In the genomic region with DNA sequence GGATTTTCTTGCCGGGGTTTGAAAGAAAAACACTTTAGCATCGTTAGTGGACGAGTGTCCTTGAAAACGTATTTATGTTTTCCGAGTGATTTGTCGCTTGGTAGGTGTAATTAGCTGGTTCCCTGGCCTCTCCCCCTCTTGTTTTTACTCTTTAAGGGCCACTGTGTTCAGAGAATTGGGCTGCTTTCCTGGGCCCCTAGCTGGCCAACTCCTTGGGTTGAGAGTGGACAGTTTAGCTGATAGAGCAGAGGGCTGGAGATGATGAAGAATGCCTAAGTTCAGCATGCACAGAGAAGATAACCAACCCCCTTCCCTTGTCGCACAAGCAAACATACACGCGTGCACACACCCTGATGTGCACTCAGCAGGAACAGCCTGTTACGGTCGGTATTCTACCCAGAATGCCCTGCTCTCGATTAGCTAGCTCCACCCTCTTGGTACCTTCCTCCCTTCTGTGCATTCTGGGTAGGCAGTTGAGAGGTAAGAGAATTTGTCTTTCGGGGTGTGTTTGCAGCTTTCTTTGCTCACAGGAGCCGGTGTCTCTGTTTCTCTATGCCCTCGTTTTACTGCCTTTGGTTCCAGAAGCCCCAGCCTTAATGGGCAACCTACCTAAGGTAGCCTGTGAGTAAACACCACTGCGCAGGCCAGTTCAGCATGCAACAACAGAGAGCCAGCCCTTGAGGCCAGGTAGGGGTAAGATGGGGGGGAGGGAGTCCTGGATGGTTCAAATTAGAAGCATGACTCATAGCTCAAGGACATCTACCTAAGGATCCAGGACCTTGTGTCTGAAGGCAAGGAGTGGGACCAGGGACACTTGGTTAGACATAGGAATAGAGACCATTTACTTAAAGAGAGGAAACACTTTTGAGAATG, we compare ENCODE assay signal across 8 mouse cellular contexts.
DNase-seq lines count a peak whose midpoint lies in the region; ATAC-seq lines count a peak whose summit lies in the region.
"Had no signal": no experiment of that assay in that cellular context is flagged by ENCODE, and none has a peak within 500 bp of the region (broad histone marks: within the 10 kb centered on the region; RNA-seq: fewer than 3 reads in every experiment).

No protein-coding gene starts in this region.

- no peak overlapping the region for H3K27ac ChIP-seq in neural tube, embryonic 12.5 days
- H3K27ac ChIP-seq in embryonic facial prominence, embryonic 14.5 days (replicated peaks; ENCODE audit: low read depth, low read length): peak overlapping the region; percentile 17; the same call in 1 of the 2 replicates
- H3K27ac ChIP-seq in limb, embryonic 10.5 days: peak overlapping the region; percentile 82
- H3K27ac ChIP-seq in stomach, embryonic 15.5 days: peak overlapping the region; percentile 31; the same call in 1 of the 2 replicates

- ATAC-seq in neural tube, embryonic 12.5 days (ENCODE audit: low FRiP score, low read depth): no peak
- no peak for ATAC-seq in embryonic facial prominence, embryonic 14.5 days (ENCODE audit: low read depth)
- peak; percentile 92 for ATAC-seq in stomach, embryonic 15.5 days (ENCODE audit: insufficient read depth, low FRiP score, low read depth)

- H3K36me3 ChIP-seq in neural tube, embryonic 12.5 days: no peaks in the 10 kb centered on the region
- H3K36me3 ChIP-seq in embryonic facial prominence, embryonic 14.5 days (ENCODE audit: control insufficient read depth, insufficient read depth, low read length): no peaks in the 10 kb centered on the region
- H3K36me3 ChIP-seq in limb, embryonic 10.5 days: no peaks in the 10 kb centered on the region
- H3K36me3 ChIP-seq in stomach, embryonic 15.5 days: no peaks in the 10 kb centered on the region

- no peak overlapping the region for H3K4me3 ChIP-seq in neural tube, embryonic 12.5 days
- H3K4me3 ChIP-seq in embryonic facial prominence, embryonic 14.5 days (ENCODE audit: low read depth, low read length): no peak overlapping the region
- peak overlapping the region; percentile 36 for H3K4me3 ChIP-seq in limb, embryonic 10.5 days
- H3K4me3 ChIP-seq in stomach, embryonic 15.5 days (replicated peaks): no peak overlapping the region

- no peaks in the 10 kb centered on the region for H3K9me3 ChIP-seq in neural tube, embryonic 12.5 days
- H3K9me3 ChIP-seq in embryonic facial prominence, embryonic 14.5 days (ENCODE audit: control insufficient read depth, low read length): 0 out of 2 replicates have a peak, but pooled peaks cover 4% of the 10 kb centered on the region
- no peaks in the 10 kb centered on the region for H3K9me3 ChIP-seq in limb, embryonic 10.5 days (replicated peaks)
- H3K9me3 ChIP-seq in stomach, embryonic 15.5 days: no peaks in the 10 kb centered on the region

- 76% methylated on average over 16 of the region's 16 CpGs for WGBS in neural tube, embryonic 12.5 days
- 44% methylated on average over 16 of the region's 16 CpGs for WGBS in embryonic facial prominence, embryonic 14.5 days
- WGBS in limb, embryonic 10.5 days: 49% methylated on average over 16 of the region's 16 CpGs
- WGBS in stomach, embryonic 15.5 days: 62% methylated on average over 16 of the region's 16 CpGs

- no peak overlapping the region for H3K9ac ChIP-seq in neural tube, embryonic 12.5 days
- no peak overlapping the region for H3K9ac ChIP-seq in embryonic facial prominence, embryonic 14.5 days (ENCODE audit: low read depth, low read length)
- H3K9ac ChIP-seq in stomach, embryonic 15.5 days: no peak overlapping the region

- 0 out of 2 replicates have a peak overlapping the region, but pooled peaks have one; percentile 12 for H3K4me2 ChIP-seq in neural tube, embryonic 12.5 days (replicated peaks)
- peak overlapping the region; percentile 34 for H3K4me2 ChIP-seq in embryonic facial prominence, embryonic 14.5 days (ENCODE audit: low read depth, low read length)
- no peak overlapping the region for H3K4me2 ChIP-seq in stomach, embryonic 15.5 days

- peaks cover 5% of the 10 kb centered on the region; the same call in 1 of the 2 replicates for H3K4me1 ChIP-seq in neural tube, embryonic 12.5 days
- H3K4me1 ChIP-seq in embryonic facial prominence, embryonic 14.5 days (ENCODE audit: control insufficient read depth, insufficient read depth, low read length): peaks cover 16% of the 10 kb centered on the region
- peaks cover 35% of the 10 kb centered on the region for H3K4me1 ChIP-seq in limb, embryonic 10.5 days
- no peaks in the 10 kb centered on the region for H3K4me1 ChIP-seq in stomach, embryonic 15.5 days

- no peaks in the 10 kb centered on the region for H3K27me3 ChIP-seq in neural tube, embryonic 12.5 days (replicated peaks)
- no peaks in the 10 kb centered on the region for H3K27me3 ChIP-seq in embryonic facial prominence, embryonic 14.5 days (replicated peaks; ENCODE audit: control insufficient read depth, insufficient read depth, low read length)
- H3K27me3 ChIP-seq in limb, embryonic 10.5 days (ENCODE audit: low read depth, poor library complexity, severe bottlenecking): no peaks in the 10 kb centered on the region
- H3K27me3 ChIP-seq in stomach, embryonic 15.5 days (replicated peaks): no peaks in the 10 kb centered on the region

- no peak for DNase-seq in neural tube, embryonic 10.5 days (ENCODE audit: extremely low spot score, low spot score)
- DNase-seq in embryonic facial prominence, embryonic 14.5 days (ENCODE audit: low spot score): no peak
- DNase-seq in limb, embryonic 10.5 days (ENCODE audit: low spot score): peak; percentile 52
- no peak for DNase-seq in kidney, postnatal 36 days
- no peak for DNase-seq in adrenal gland, postnatal 36 days
- DNase-seq: gastrocnemius, postnatal 14 days had no signal
